Mouse (Mus musculus) olfactory bulb, adult 2 months (tissue): ENCODE measurements at regions not wholly inside any gene's neighbourhood (a gene's known extent, or its start where the extent isn't known, plus 50 kb on each side); places are given as distances from the start of the nearest gene placed in this dataset.

Source experiments
- H3K27ac ChIP-seq: fragments of 200-500 bp; 2 replicates; pipeline ENCODE4 v1.5.1; 2012; ENCODE audit warnings: low read depth, low read length; ENCODE audit not compliant: insufficient read depth
- H3K4me1 ChIP-seq: fragments of 200-500 bp; 2 replicates; pipeline ENCODE4 v1.6.1; 2012; ENCODE audit warnings: low read length; ENCODE audit not compliant: control insufficient read depth, insufficient read depth
- H3K4me3 ChIP-seq: fragments of 200-500 bp; 2 replicates; pipeline ENCODE4 v1.5.1; 2012; ENCODE audit warnings: mild to moderate bottlenecking, low read depth, low read length, moderate library complexity; ENCODE audit not compliant: insufficient read depth
- CTCF ChIP-seq: fragments of 200-500 bp; IDR thresholded peaks from 2 replicates; pipeline ENCODE4 v1.5.1; 2012; ENCODE audit warnings: low read depth, mild to moderate bottlenecking, low read length, moderate library complexity; ENCODE audit not compliant: insufficient read depth
- POLR2A ChIP-seq: fragments of 200-500 bp; IDR thresholded peaks from 2 replicates; pipeline ENCODE4 v1.6.1; 2012; ENCODE audit warnings: mild to moderate bottlenecking, low read depth, low read length, moderate library complexity; ENCODE audit not compliant: insufficient read depth
- WGBS: fragments of 180-500 bp; shearing (Covaris S2); methylation state at CpG from one replicate; pipeline ENCODE4 v1.1.7; 2018; 5-methylcytosine and 5-hydroxymethylcytosine counted together

- WGBS, result 93% methylated on average over 4 of the region's 4 CpGs
- no peak overlapping the region for H3K4me3 ChIP-seq
- no peak for TF ChIP-seq POLR2A
- no peak for TF ChIP-seq CTCF
- no peak overlapping the region for H3K27ac ChIP-seq
- H3K4me1 ChIP-seq, result no peaks in the 10 kb centered on the region
Observed at GRCm38 (mm10) chr3:39908676-39909362, 622.3 kb upstream of the Intu start.

GRCm38 (mm10) chr3:39909642-39910041, 621.4 kb upstream of the Intu start:
- Histone ChIP-seq H3K4me1 (no peaks in the 10 kb centered on the region), H3K4me3 (no peak overlapping the region), H3K27ac (no peak overlapping the region)
- WGBS, result 87% methylated on average over 1 of the region's 1 CpGs
- TF ChIP-seq POLR2A (no peak), CTCF (no peak)

GRCm38 (mm10) chr3:39918601-39919000, 612.5 kb upstream of the Intu start:
- H3K4me1 ChIP-seq, result no peaks in the 10 kb centered on the region
- TF ChIP-seq POLR2A (no peak), CTCF (no peak)
- no peak overlapping the region for H3K27ac ChIP-seq
- H3K4me3 ChIP-seq, result no peak overlapping the region
- WGBS, result 86% methylated on average over 2 of the region's 2 CpGs

GRCm38 (mm10) chr3:39925436-39925835, 605.6 kb upstream of the Intu start:
- no peak for TF ChIP-seq CTCF
- no peak for TF ChIP-seq POLR2A
- H3K4me1 ChIP-seq, result no peaks in the 10 kb centered on the region
- 70% methylated on average over 3 of the region's 3 CpGs for WGBS
- no peak overlapping the region for H3K4me3 ChIP-seq
- H3K27ac ChIP-seq, result no peak overlapping the region

GRCm38 (mm10) chr3:39928421-39928820, 602.7 kb upstream of the Intu start:
- TF ChIP-seq CTCF (no peak), POLR2A (no peak)
- H3K27ac ChIP-seq, result no peak overlapping the region
- H3K4me1 ChIP-seq, result no peaks in the 10 kb centered on the region
- WGBS, result 94% methylated on average over 2 of the region's 2 CpGs
- H3K4me3 ChIP-seq, result no peak overlapping the region

GRCm38 (mm10) chr3:39933372-39933771, 597.7 kb upstream of the Intu start:
- H3K4me3 ChIP-seq, result no peak overlapping the region
- no peaks in the 10 kb centered on the region for H3K4me1 ChIP-seq
- H3K27ac ChIP-seq, result no peak overlapping the region
- no peak for TF ChIP-seq POLR2A
- TF ChIP-seq CTCF, result no peak
- WGBS, result 94% methylated on average over 3 of the region's 3 CpGs

- TF ChIP-seq CTCF (no peak), POLR2A (no peak)
- 93% methylated on average over 3 of the region's 3 CpGs for WGBS
- no peak overlapping the region for H3K4me3 ChIP-seq
- no peaks in the 10 kb centered on the region for H3K4me1 ChIP-seq
- H3K27ac ChIP-seq, result no peak overlapping the region
Observed at GRCm38 (mm10) chr3:39937719-39938278, 593.3 kb upstream of the Intu start.

- no peak overlapping the region for H3K4me3 ChIP-seq
Observed at GRCm38 (mm10) chr3:39944581-39944980, 586.5 kb upstream of the Intu start.

GRCm38 (mm10) chr3:39952103-39952502, 579.0 kb upstream of the Intu start:
- no peaks in the 10 kb centered on the region for H3K4me1 ChIP-seq
- H3K4me3 ChIP-seq, result no peak overlapping the region
- 97% methylated on average over 2 of the region's 2 CpGs for WGBS
- TF ChIP-seq CTCF (no peak), POLR2A (no peak)
- H3K27ac ChIP-seq, result no peak overlapping the region

More at GRCm38 (mm10) chr3:39944581-39944980, 586.5 kb upstream of the Intu start:
- Histone ChIP-seq H3K4me1 (no peaks in the 10 kb centered on the region), H3K27ac (no peak overlapping the region)
- 73% methylated on average over 3 of the region's 3 CpGs for WGBS
- TF ChIP-seq POLR2A, result no peak
